Mouse (Mus musculus): ENCODE measurements around the gene Diaph2. TPM values are rescaled to one million over a fixed set of nuclear protein-coding genes. Genes with fewer than 3 reads are reported as not detected.
A peak's percentile ranks its signal among the peaks of the same experiment; 100 is the strongest.

The Diaph2 gene
- 0.92 and 1.3 TPM in 2 replicates for polyA plus RNA-seq (2012; rRNA removed)

- DNase-seq (ENCODE audit: low read depth, low spot score) = peak; percentile 44
- 16% methylated on average over 49 of the region's 49 CpGs for WGBS
Measured at GRCm38 (mm10) chrX:129749571-129750061, at the start of gene Diaph2. Diaph2 (plus strand) TSS chrX:129749742.

DNA sequence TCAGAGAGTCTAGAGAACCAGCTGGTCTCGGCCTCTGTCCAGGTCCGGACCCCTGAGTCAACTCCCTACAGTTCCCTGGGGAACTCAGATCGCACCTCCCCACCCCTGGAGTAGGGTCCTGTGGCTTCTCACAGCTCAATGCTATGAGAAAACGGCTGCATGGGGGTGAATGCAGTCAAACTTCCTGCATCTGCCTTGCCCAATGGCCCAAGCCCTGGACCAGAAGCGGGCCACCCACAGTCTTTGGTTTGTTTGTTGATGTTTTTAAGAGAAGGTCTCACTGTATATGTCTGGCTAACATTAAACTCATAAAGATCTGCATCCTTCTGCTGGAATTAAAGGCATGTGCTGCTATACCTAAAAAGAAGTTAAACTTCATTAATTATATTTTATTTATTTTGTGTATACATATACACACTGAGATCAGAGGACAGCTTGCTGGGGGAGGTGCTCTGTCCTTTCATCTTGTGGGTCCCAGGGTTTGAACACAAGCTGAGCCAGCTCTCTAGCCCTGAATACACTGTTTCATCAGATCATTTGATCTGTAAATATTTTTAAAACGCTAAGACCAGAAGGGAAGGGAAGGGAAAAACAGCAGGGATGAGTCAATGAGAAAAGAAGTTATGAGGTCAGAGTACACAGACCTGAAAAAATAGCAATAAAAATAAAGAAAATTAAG lies 47.8 kb upstream of the Diaph2 start:
- 56% methylated on average over 6 of the region's 6 CpGs for WGBS
- DNase-seq (ENCODE audit: low read depth, low spot score) = no peak

GRCm38 (mm10) chrX:129709656-129710055 lies 39.9 kb upstream of the Diaph2 start:
- WGBS = 79% methylated on average over 2 of the region's 2 CpGs
- no peak for DNase-seq (ENCODE audit: low read depth, low spot score)

- WGBS = 24% methylated on average over 2 of the region's 2 CpGs
- no peak for DNase-seq (ENCODE audit: low read depth, low spot score)
Measured at GRCm38 (mm10) chrX:129728717-129729220, 20.8 kb upstream of the Diaph2 start.

DNA sequence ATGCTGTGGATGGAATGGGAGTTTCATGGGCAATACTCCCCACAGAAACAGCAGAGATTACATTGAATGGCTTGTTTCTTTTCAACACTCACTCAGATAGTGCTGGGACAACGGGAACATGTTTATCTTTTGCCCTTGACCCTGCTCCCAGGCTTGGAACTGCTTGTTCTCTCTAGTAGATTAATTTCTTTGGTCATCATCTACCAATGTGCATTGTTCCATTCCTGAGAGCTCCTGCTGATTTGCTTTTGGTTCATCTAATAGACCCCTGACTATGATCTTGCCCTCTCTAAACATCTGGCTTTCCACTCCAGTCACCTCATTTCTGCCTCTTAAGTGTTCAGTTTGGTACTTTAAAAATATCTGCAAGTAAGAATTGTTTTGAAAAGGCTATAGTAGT lies 13.0 kb upstream of the Diaph2 start:
- DNase-seq (ENCODE audit: low read depth, low spot score) = no peak
- 30% methylated on average over 1 of the region's 1 CpGs for WGBS

- no peak for DNase-seq (ENCODE audit: low read depth, low spot score)
Measured at GRCm38 (mm10) chrX:129739226-129739625, 10.3 kb upstream of the Diaph2 start.

- 79% methylated on average over 3 of the region's 3 CpGs for WGBS
Measured at GRCm38 (mm10) chrX:129742981-129743380, 6.6 kb upstream of the Diaph2 start.

DNA sequence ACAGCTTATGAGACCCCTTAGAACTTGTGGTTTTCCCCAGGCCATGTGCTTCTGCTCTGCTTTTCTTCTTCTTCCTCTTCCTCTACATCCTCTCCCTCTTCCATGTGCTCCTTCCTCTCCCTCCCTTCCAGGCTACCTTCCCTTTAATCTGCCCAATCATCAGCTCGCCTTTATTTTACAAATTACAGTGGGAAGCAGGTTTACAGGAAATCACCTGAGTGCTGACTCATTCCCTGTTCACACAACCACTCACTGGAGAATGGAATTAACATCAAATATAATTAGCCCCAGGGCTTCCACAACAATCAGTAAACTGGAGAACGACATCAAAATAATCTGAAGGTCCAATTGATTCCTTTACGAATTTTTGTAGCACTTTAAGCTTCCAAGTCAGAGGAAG lies 3.6 kb upstream of the Diaph2 start:
- DNase-seq (ENCODE audit: low read depth, low spot score) = no peak
- 52% methylated on average over 3 of the region's 3 CpGs for WGBS

More at GRCm38 (mm10) chrX:129742981-129743380, 6.6 kb upstream of the Diaph2 start:
- DNase-seq (ENCODE audit: low read depth, low spot score) = no peak

DNA sequence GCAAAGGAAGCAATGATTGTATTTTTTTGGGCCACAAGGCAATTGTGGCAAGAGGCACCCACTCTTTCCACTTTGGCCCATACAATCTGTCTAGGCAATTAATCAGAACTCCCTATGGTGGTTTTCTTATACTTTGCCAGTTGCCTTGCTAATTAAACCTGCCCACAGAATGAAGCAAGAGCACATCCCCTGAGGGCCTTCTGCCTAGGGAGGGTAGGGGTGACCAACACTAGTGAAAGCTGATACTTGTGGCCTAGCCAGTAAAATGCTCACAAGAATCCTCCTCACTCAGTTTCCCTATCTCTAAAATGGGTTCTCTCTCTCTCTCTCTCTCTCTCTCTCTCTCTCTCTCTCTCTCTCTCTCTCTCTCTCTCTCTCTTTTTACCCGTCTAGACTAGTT lies 440 bp upstream of the Diaph2 start:
- DNase-seq (ENCODE audit: low read depth, low spot score) = no peak
- 0% methylated on average over 1 of the region's 1 CpGs for WGBS

- WGBS = 10% methylated on average over 31 of the region's 31 CpGs
- DNase-seq (ENCODE audit: low read depth, low spot score) = no peak
Measured at GRCm38 (mm10) chrX:129750094-129750569, 590 bp downstream of the Diaph2 start.

DNA sequence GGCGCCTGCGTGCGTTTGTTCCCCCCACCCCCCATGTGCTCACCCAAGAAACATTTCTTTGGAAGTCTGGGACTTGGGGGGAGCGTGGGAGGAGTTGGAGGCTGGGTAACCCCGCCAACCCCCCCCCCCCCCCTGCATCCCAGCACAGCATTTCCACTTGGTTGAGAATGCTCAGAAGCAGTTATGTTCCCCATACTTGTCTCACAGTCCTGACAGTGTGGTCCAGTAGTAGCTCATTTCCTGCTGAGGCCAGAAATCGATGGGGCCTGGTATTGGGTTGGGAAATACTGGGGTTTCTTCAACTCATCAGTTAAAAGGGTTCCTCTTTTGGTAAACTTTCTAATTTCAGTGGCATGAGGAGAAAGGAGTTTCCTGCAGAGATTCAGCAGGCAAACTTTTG lies 1.1 kb downstream of the Diaph2 start:
- DNase-seq (ENCODE audit: low read depth, low spot score) = no peak
- WGBS = 22% methylated on average over 6 of the region's 6 CpGs

DNA sequence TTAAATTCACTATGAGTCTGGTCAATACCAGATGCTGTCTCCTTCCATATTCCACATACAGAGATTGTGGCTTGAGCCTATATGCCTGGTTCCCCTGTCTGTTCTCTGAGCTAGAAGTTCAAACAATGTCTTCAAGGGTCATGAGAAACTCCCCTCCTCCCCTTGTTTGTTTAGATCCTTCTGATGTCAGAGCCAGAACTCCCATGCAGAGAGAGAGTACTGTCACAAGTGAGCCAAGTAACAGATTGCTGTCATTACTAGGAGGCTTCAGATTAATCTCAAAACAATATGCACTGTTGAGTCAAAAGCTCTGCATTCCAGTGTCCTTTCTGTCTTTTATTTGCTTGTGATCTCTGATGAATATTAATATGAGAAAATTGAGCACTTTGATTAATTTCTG lies 7.1 kb downstream of the Diaph2 start:
- no peak for DNase-seq (ENCODE audit: low read depth, low spot score)

GRCm38 (mm10) chrX:129762649-129763048 lies 13.1 kb downstream of the Diaph2 start:
- no peak for DNase-seq (ENCODE audit: low read depth, low spot score)
- WGBS = 94% methylated on average over 2 of the region's 2 CpGs

DNA sequence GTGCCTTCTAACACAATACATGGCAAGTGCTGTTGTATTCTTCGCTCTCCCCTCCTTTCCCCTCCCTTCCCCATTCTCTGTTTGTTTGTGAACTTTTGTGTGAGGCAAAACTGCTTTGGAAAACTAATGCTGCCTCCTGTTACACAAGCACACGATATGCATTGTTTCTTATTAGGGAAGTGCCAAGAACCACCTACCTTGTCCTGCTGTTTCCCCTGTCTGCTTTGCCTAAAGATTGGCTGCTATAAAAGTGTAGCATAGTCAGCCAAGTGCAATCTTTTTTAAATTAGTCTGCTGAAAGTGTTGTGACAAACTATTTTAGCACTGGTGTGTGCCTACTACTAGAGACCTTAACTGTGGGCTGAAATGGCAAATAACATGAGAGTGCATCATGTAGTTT lies 15.8 kb downstream of the Diaph2 start:
- 69% methylated on average over 2 of the region's 2 CpGs for WGBS
- DNase-seq (ENCODE audit: low read depth, low spot score) = no peak

DNA sequence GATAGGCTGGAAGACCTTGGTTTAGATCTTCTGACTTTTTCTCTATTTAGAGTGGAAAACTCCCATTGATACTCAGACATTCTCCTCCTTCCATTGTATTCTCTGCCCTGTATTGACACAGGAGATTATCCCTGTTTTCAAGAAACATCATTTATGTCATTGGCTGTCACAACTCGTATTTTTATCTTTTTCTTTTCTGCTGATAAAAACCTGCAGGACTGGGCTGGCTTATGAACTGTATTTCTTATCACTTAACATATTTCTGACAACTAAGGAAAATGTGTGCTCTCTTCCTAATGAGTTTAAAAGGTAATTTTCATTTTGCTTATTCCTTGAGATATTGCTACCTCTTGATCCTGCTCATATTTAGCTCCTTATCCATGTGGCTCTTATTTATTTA lies 17.3 kb downstream of the Diaph2 start:
- 67% methylated on average over 1 of the region's 1 CpGs for WGBS
- DNase-seq (ENCODE audit: low read depth, low spot score) = no peak

DNA sequence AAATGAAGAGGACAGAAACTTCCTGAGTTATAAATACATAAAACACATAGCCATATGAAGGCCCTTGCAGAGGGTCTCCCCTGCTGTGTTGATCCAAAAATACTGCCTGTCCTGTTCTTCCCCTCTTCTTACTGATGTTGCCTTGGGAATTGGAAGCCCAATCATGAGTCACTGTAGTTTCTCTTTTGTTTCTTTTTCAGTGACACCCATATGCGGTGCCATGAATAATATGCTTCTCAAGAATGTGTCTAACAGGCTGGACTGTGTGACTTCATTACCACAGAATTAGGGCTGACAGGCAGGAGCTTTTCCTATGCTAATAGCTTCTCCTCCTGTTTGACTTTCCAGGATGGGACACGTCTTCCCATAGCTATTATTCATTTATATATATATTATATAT lies 21.1 kb downstream of the Diaph2 start:
- DNase-seq (ENCODE audit: low read depth, low spot score) = no peak
- WGBS = 58% methylated on average over 2 of the region's 2 CpGs

DNA sequence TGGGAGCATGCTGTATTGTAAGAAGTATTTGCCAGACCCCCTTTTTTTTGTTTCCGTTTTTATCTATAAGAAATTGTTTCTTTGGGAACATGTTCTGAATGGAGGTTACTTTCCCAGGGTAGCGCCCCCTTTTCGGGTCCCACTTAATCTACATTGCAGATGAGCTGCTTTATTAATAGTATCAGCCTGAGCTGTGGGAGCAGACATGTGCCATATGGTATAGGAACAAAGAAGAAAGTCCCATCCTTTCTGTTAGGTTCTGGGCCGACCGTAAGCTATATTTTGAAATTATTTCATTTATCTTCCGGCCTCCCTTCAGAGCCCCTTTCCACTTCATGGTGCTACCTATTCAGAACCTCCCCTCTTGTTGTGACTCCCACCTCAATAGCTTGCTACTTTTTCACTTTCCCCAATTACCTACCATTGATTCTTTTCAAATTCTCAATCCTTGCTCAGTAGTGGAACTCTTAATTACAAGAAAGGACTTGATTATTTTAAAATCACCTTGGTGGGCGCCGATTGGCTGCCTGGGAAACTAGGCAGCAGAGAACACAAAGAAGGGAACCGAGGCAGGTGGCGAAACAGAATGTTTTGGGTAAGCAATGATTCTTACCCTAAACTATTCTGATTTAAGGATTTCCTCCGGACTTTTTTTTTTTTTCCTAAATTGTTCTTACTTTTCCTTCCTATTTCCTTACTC lies 24.2 kb downstream of the Diaph2 start:
- DNase-seq (ENCODE audit: low read depth, low spot score) = no peak
- 86% methylated on average over 11 of the region's 11 CpGs for WGBS

GRCm38 (mm10) chrX:129774478-129774877 lies 24.9 kb downstream of the Diaph2 start:
- WGBS = 54% methylated on average over 3 of the region's 3 CpGs
- DNase-seq (ENCODE audit: low read depth, low spot score) = no peak

- no peak for DNase-seq (ENCODE audit: low read depth, low spot score)
Measured at GRCm38 (mm10) chrX:129776761-129777160, 27.2 kb downstream of the Diaph2 start.

GRCm38 (mm10) chrX:129777404-129777962 lies 27.9 kb downstream of the Diaph2 start:
- 78% methylated on average over 4 of the region's 4 CpGs for WGBS
- no peak for DNase-seq (ENCODE audit: low read depth, low spot score)

More at GRCm38 (mm10) chrX:129776761-129777160, 27.2 kb downstream of the Diaph2 start:
- WGBS = 45% methylated on average over 1 of the region's 1 CpGs

DNA sequence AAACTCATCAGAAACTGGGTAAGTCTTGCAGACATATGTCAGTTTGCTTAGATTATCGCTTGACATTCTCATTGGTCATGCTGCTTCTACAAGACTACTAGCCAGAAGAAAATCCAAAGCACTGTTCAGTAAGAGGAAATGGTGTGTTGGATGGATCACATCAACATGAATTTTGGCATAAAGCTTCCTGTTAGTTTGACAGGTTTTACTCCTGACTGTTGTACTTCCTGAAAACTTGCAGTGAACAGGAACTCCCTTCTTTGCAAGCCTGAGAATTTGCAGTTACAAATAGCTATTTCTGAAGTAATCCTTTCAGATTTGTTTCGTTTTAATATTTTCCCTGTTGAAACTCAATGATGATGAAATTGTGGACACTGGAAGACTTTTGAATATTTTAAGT lies 32.3 kb downstream of the Diaph2 start:
- DNase-seq (ENCODE audit: low read depth, low spot score) = no peak
- 72% methylated on average over 2 of the region's 2 CpGs for WGBS
